Mouse (Mus musculus) kidney, adult 11 months (tissue): ENCODE measurements around the gene Frzb.

Experiments
- DNase-seq: peaks from one replicate; pipeline ENCODE4 v3.0.0; 2022

The Frzb gene

DNA sequence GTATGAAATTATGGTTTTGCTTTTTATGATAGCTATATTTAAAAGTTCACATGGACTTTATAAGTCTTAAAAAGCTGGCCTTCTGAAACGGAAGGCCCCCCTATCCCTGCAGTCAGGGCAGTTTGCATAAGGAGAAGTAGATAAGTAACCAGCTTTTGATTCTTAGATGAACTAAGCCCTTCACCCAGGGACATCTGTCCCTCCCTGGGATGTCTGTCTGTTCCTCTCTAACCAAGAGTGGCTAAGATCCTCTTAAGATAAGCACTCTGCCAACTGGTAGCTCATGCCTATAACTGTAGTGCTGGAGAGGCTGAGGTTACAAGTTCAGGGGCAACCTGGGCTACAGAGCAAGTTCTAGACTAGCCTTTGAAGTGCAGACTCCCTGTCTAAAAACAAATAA is 25.4 kb downstream of the Frzb start:
- DNase-seq: no peak

DNA sequence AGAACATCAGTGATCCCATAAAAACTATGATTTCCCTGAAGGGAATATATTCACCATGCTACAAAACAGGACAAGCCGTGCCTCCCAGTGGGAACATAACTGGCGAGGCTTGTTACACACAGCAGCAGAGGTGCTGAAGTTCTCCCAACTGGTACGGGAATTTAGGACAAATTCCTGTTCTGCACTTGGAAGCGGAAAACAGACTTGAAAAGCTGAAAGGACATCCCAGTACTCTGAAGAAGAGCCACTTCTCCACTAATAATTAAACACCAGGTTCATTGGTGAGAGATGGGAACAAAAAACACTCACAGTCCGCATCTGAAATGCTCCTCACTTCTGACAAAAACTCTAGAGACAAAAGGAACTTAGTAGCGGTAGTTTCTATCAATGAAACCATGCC is 31.1 kb downstream of the Frzb start:
- peak; percentile 19 for DNase-seq

DNA sequence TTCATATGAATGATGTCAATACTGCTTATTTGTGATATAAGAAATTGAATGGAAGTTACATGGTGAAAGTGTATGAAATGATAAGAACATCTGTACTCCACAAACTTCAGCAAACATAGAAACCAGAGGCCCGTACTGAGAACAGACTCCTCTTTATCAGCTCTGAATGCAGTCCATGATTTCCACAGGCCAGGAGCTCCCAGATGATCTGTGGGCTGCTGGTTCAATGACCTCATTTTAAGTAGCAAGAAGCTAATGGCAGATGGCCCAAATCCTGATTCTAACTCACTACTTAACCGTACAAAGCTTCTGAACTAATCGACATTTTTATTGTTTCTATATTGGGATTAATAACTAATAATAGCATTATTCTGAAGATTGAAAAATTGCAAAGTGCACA is 33.0 kb downstream of the Frzb start:
- no peak for DNase-seq

DNA sequence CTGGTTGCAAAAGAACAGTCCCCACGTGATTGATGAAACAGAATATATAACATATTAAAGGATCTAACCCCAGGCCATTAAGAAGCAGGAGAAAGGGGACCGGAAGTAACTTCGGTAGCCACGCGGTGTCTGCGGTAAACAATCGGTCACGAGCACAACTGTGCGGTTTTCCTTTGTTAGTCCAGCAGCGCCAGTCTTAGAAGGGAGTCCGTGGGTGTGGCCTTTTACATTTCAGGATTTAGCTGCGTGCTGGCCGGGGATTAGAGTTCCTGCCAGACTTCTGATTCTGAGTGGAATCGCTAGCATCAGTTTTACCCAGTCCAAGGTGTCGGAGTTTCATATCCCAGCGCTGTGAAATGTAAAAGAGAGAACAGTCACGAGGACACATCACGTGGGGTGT is 34.3 kb downstream of the Frzb start:
- no peak for DNase-seq

DNA sequence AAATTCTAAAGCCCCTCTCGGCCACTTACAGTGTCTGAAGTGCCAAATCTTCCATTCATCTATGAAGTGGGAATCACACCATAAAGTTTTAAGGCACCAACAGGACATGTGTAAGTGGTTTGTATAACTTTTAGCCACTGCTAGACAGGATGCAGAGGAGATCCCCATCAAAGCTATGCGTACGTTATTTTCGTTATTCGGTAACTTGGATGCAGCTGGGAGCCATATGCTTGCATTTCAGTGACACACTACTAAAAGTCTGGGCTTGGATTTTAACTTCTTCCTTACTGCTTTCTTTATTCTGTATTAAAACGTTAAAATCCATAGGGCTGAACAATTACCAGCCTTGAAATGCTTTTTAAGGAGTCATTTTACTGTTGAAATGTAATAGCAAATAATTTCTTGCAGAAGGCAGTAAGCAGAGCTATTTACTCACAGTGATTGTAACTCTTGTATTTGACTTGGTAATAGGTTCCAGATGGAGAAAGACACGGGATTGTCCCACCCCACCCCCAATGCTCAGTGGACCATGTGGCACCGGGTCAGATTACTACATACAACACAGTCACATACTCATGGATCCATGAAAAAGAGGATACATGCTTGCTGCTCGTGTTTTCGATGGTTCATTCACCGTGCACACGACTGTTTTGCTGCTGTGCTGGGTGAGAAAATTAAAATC is 37.4 kb downstream of the Frzb start:
- DNase-seq: peak; percentile 43

DNA sequence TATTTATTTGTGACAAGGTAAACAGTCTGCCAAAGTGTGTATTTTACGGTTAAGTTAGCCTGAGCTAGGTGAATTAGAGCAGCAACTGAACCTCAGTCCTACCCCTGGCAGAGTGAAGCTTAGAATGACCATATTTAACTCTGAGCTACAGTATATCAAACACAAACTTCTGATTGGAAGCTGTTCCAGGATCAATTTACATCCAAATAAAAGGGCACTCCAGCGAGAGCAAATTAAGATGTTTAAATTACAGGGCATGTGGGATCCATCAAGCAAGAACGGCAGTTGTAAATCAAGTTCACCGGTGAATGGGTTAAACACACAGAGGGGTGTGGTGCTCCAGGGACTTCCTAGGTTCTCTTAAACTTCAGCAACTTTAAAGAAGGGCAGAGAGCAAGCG is 42.7 kb downstream of the Frzb start:
- DNase-seq: no peak

DNA sequence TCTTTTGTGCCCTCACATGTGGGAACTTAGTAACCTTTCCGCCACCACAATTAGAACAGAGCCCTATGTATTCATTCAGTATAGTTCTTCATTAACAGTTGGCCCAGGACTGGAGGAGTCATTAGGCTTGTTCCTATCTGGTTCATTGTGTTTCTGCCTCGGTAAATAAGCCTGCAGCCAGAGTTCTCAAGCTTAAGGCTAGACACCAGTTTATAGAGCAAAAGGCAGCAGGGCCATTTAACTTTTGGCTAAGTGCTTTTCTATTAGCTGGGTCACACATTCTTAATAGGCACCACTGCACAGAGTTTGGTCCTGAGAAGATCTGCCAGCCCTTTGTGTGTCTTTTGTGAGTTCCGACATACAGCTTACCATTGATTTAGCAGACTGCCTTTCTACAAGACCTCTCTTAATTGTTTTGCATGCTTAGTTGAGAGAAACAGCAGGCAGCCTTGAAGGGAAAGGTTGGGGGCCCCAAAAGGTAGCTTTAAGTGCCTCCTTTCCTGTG is 48.8 kb downstream of the Frzb start:
- DNase-seq: no peak

DNA sequence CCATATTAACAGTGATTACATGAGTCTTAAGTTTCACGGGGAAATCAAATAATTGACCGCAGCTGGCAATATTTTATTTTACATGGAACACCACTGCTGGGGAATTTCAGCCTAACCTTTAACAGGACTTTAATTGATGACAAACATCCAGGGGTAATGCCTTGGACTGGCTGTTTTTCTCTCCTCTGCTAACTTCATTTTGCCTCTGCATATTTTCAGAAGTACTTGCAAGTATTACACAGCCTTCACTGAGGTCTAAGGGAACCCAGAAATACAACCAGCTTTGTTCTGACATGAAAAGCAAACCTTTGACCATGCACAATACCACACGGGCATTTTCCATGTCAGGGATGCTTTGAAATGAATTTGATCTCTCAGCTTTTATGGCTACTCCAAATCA is 50.6 kb downstream of the Frzb start:
- DNase-seq: no peak

DNA sequence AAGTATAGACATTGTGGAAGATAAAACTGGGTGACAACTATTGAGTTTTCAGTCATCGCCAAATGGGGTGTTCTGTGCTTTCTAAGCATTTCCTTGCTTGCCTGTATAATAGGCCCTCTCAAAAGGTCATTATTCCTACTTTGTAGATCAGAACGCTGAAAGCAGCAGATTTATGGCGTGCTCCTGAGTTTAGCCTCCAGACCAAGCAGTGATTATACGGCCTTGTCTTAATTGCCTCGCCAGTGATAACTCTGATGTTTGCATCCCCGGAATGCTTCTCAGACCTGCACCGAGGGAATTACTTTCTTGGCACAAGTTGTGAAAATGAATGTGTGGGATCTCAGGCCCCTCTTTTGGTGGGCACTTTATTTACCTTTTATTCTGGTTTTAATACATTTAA is 51.4 kb downstream of the Frzb start:
- no peak for DNase-seq

DNA sequence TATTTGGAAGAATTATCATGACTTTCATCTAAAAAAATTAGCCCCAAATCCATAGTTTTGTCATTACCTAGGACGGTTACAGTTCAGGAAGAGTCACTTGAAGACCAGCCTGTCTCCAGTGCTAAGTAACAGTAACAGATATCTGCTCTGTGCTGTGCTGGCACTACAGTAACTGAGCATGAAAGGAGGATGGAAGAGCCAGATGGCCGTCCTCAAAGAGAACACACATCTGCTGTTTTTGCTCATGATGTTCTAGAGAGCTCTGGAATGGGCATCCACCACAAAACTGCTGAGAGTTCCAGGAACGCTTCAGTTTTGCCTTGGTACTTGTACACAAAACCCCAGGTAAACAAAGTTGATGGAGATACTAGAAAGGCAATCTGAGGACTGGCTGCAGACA is 59.1 kb downstream of the Frzb start:
- no peak for DNase-seq

DNA sequence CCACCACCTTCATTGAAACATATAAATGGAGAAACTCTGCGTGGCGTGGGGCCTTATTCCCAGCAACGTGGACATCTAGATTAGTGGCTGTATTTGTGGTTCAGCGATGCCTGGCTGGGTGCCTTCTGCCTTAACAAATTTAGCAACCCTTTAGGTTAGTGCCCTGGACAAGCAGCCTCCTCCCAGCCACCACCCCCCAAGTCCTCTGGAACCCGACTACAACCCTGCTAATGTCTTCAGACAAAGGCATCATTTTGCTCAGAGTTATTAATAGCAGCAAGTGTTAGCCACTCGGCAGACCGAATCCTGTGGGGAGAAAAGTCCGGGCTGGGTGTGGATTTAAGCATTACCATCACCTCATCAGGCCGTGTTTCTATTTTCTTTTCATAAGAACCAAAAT is 59.8 kb downstream of the Frzb start:
- DNase-seq: no peak

DNA sequence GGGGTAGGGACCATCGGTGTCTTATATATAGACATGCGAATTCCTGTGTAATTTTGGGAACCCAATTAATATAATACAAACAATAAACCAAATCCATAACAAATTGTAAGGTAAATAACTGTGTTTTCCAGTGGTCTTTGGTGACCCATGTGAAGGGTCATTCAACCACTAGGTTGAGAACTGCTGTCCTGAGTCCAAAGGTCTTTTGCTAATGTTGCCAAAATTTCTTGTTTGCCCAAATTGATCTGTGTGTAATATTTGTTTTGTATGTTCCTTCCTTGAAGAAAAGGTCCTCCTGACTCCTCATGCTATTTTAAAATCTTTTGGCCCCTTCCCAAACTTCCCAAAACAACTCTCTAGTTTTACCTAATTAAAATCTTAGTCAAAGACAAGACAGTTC is 61.2 kb downstream of the Frzb start:
- DNase-seq: no peak

DNA sequence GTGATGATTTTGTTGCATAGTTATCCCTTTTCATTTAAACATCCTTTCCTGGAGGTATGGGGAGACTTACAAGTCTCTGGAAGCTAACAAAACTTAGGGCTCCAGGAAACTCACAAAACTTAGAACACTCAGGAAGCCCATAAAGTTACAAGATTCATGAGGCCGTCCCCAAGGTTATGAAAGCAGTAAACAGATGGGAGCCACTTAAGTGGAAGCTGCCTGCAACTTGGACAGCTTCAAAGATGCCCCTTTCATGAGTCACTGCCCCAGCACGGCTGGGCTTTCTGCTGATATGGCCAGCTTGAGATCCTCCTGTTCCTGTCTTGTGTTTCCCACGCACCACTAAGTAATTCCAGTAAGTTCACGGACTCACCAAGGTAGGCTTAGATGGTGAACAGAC is 63.0 kb downstream of the Frzb start:
- DNase-seq: no peak

DNA sequence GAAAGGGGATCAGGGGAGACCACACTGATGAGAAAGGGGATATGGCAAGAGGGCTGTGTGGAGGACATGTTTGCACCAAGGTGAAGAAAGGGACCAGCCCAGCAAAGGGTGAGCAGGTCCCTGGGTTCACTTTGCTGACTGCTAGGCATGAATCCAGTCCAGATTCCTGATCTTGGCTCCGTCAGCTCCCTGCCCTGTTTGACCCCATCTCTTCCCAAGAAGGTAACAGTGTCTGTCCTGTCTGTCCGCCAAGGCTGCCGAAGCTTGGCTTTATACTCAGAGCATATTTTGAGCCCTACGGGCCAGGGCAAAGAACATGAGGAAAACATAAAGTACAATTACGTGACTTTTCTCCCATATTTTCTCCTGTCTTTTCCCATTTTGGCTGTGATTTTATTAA is 67.6 kb downstream of the Frzb start:
- DNase-seq: no peak

DNA sequence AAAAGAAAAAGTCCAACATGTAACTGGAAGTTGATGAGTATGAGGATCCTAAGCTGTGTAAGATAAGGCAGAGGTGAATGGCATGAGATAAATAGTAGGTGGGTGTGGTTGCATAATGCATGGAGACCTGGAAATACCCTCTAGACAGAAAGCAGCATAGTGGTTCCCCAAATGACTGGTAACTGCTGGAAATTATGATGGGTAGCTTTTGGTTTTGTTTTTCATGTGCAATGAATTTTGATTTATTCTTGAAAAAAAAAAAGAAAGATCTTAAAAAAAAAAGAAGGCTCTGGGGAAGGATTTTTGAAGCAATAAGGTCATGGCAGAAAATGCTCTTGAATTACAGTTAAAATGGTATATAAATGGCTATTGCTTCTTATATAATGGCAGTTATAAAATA is 72.5 kb downstream of the Frzb start:
- DNase-seq: no peak

DNA sequence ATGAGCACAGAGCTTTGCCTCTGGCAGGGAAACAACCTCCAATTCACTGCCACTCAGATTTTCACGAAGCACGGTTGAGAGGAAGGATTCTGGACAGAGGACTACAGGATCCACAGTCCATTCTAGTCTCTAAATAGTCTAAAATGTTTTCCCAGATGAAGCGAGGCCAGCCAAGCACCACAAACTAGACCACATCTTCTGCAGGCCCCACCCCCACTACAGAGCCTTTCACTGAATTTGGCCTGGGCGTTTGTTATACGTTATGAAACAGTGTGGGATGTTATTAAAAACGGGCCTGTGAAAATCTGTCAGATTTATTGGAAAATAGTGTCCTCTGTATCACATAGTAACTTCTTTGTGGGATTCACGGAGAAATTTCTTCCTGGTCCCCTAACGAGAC is 76.0 kb downstream of the Frzb start:
- DNase-seq: no peak
